Mouse (Mus musculus): ENCODE data around the gene Ciao2b. TPM values are rescaled to one million over a fixed set of nuclear protein-coding genes. Genes with fewer than 3 reads are reported as not detected.

Ciao2b gene
- polyA plus RNA-seq (2012; rRNA removed), result 41.4 and 46.3 TPM in 2 replicates

GRCm38 (mm10) chr8:104641426-104642323 is at the start of gene Ciao2b:
TSS of gene Ciao2b (minus strand) at chr8:104641965.

GRCm38 (mm10) chr8:104630981-104631663 is 10.6 kb downstream of the Ciao2b start, which contains the start of gene Rrad:
TSS of gene Rrad (minus strand) at chr8:104631327.

GRCm38 (mm10) chr8:104624161-104624560 is 17.6 kb downstream of the Ciao2b start, which contains the start of gene Cdh16:
TSS of gene Cdh16 (minus strand) at chr8:104624396.

GRCm38 (mm10) chr8:104591133-104591834 is 50.5 kb downstream of the Ciao2b start, which contains the start of gene Pdp2:
TSS of gene Pdp2 (plus strand) at chr8:104591451.

Other genes with a start within 250 kb of the Ciao2b start
- 46.0 and 55.8 TPM in 2 replicates for gene Cmtm4, start 246.2 kb downstream of the Ciao2b start, polyA plus RNA-seq (2012; rRNA removed)
- 14.5 and 19.3 TPM in 2 replicates for gene Dync1li2, start 198.9 kb downstream of the Ciao2b start, polyA plus RNA-seq (2012; rRNA removed)
- gene Terb1, start 132.1 kb downstream of the Ciao2b start, polyA plus RNA-seq (2012; rRNA removed), result 0.03 TPM in 1 of 2 replicates, not detected in the other
- 4.2 and 4.4 TPM in 2 replicates for gene Nae1, start 107.3 kb downstream of the Ciao2b start, polyA plus RNA-seq (2012; rRNA removed)
- 1.9 and 2.7 TPM in 2 replicates for gene Car7, start 107.3 kb downstream of the Ciao2b start, polyA plus RNA-seq (2012; rRNA removed)
- gene Pdp2, start 50.5 kb downstream of the Ciao2b start, polyA plus RNA-seq (2012; rRNA removed), result 8.9 and 11.2 TPM in 2 replicates
- gene Cdh16, start 17.6 kb downstream of the Ciao2b start, polyA plus RNA-seq (2012; rRNA removed), result not detected in 2 replicates
- gene Rrad, start 10.6 kb downstream of the Ciao2b start, polyA plus RNA-seq (2012; rRNA removed), result 8.0 and 10.6 TPM in 2 replicates
- gene Ces2a, start 92.0 kb upstream of the Ciao2b start, polyA plus RNA-seq (2012; rRNA removed), result 196 and 272 TPM in 2 replicates
- gene Ces2b, start 189.6 kb upstream of the Ciao2b start, polyA plus RNA-seq (2012; rRNA removed), result 3.7 and 7.7 TPM in 2 replicates
- 229 and 275 TPM in 2 replicates for gene Ces2c, start 205.1 kb upstream of the Ciao2b start, polyA plus RNA-seq (2012; rRNA removed)

Data from colon, adult 2 months (tissue).